19 mouse cellular contexts compared by ENCODE assay signal in the genomic region with DNA sequence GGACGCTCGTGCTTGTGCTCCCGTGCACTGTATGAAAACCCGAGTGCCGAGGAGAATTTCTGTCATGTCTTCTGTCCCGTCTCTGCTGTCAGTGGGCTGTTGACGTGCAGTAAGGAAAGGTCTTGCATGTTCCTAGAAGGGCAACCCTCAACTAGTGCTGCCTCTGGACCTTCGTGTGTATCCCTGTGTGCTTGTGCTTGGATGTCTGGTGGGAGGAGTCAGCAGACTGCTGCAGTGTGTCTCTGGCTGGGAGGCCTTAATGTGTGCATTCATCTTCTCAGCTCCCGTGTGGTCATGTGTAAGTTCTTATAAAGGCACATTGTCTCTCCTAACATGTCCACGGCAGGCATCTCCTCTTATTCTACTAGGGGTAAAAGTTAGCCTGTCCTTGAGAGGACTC. TPM values are rescaled to one million over a fixed set of nuclear protein-coding genes. Genes with fewer than 3 reads are reported as not detected.
A peak's percentile ranks its signal among the peaks of the same experiment; 100 is the strongest.
DNase-seq lines count a peak whose midpoint lies in the region; ATAC-seq lines count a peak whose summit lies in the region.
"Had no signal": no experiment of that assay in that cellular context is flagged by ENCODE, and none has a peak within 500 bp of the region (broad histone marks: within the 10 kb centered on the region; RNA-seq: fewer than 3 reads in every experiment).

No protein-coding gene starts in this region.

- no peak for ATAC-seq in heart, embryonic 12.5 days (ENCODE audit: insufficient number of reproducible peaks, low FRiP score)
- no peak for ATAC-seq in hindbrain, embryonic 13.5 days (ENCODE audit: low FRiP score)
- ATAC-seq in midbrain, embryonic 11.5 days (ENCODE audit: low FRiP score) = no peak
- no peak for ATAC-seq in midbrain, embryonic 14.5 days (ENCODE audit: low FRiP score, low TSS enrichment)
- ATAC-seq: forebrain, embryonic 14.5 days; lung, postnatal 0 days; midbrain, embryonic 16.5 days had no signal

- H3K36me3 ChIP-seq in heart, embryonic 12.5 days = no peaks in the 10 kb centered on the region
- H3K36me3 ChIP-seq in hindbrain, embryonic 13.5 days = no peaks in the 10 kb centered on the region
- no peaks in the 10 kb centered on the region for H3K36me3 ChIP-seq in hindbrain, embryonic 10.5 days
- no peaks in the 10 kb centered on the region for H3K36me3 ChIP-seq in midbrain, embryonic 11.5 days (ENCODE audit: control insufficient read depth, insufficient read depth, low read length)
- no peaks in the 10 kb centered on the region for H3K36me3 ChIP-seq in midbrain, embryonic 14.5 days (ENCODE audit: control insufficient read depth, insufficient read depth, low read length)
- H3K36me3 ChIP-seq: embryonic facial prominence, embryonic 13.5 days; limb, embryonic 15.5 days; liver, embryonic 15.5 days; neural tube, embryonic 15.5 days had no signal

- peak overlapping the region; percentile 9; the same call in 1 of the 2 replicates for H3K27ac ChIP-seq in heart, embryonic 12.5 days (ENCODE audit: poor library complexity, severe bottlenecking)
- H3K27ac ChIP-seq in hindbrain, embryonic 13.5 days = 0 out of 2 replicates have a peak overlapping the region, but pooled peaks have one; percentile 13
- no peak overlapping the region for H3K27ac ChIP-seq in hindbrain, embryonic 10.5 days
- no peak overlapping the region for H3K27ac ChIP-seq in midbrain, embryonic 11.5 days (ENCODE audit: low read depth, low read length)
- H3K27ac ChIP-seq in midbrain, embryonic 14.5 days (replicated peaks; ENCODE audit: low read depth, low read length) = no peak overlapping the region
- H3K27ac ChIP-seq: embryonic facial prominence, embryonic 13.5 days; kidney, postnatal 0 days; limb, embryonic 15.5 days; liver, embryonic 15.5 days; neural tube, embryonic 15.5 days had no signal

- H3K4me3 ChIP-seq in heart, embryonic 12.5 days = no peak overlapping the region
- H3K4me3 ChIP-seq in hindbrain, embryonic 13.5 days = no peak overlapping the region
- no peak overlapping the region for H3K4me3 ChIP-seq in hindbrain, embryonic 10.5 days
- no peak overlapping the region for H3K4me3 ChIP-seq in midbrain, embryonic 11.5 days (ENCODE audit: low read depth, low read length)
- no peak overlapping the region for H3K4me3 ChIP-seq in midbrain, embryonic 14.5 days (replicated peaks; ENCODE audit: low read depth, low read length)
- H3K4me3 ChIP-seq: embryonic facial prominence, embryonic 13.5 days; limb, embryonic 15.5 days; liver, embryonic 15.5 days; neural tube, embryonic 15.5 days had no signal

- H3K27me3 ChIP-seq in heart, embryonic 12.5 days (replicated peaks) = no peaks in the 10 kb centered on the region
- no peaks in the 10 kb centered on the region for H3K27me3 ChIP-seq in hindbrain, embryonic 13.5 days
- H3K27me3 ChIP-seq in hindbrain, embryonic 10.5 days (ENCODE audit: insufficient read depth, poor library complexity, severe bottlenecking) = no peaks in the 10 kb centered on the region
- no peaks in the 10 kb centered on the region for H3K27me3 ChIP-seq in midbrain, embryonic 11.5 days (ENCODE audit: control insufficient read depth, insufficient read depth, low read length)
- no peaks in the 10 kb centered on the region for H3K27me3 ChIP-seq in midbrain, embryonic 14.5 days (ENCODE audit: control insufficient read depth, insufficient read depth, low read length)
- H3K27me3 ChIP-seq: embryonic facial prominence, embryonic 13.5 days; limb, embryonic 15.5 days; liver, embryonic 15.5 days; neural tube, embryonic 15.5 days had no signal

- peak overlapping the region; percentile 18 for H3K4me2 ChIP-seq in heart, embryonic 12.5 days
- H3K4me2 ChIP-seq in hindbrain, embryonic 13.5 days = no peak overlapping the region
- H3K4me2 ChIP-seq in midbrain, embryonic 11.5 days = no peak overlapping the region
- H3K4me2 ChIP-seq in midbrain, embryonic 14.5 days (ENCODE audit: low read length) = no peak overlapping the region
- H3K4me2 ChIP-seq: embryonic facial prominence, embryonic 13.5 days; limb, embryonic 15.5 days; liver, embryonic 15.5 days; neural tube, embryonic 15.5 days had no signal

- WGBS in heart, embryonic 12.5 days = 58% methylated on average over 10 of the region's 10 CpGs
- 61% methylated on average over 10 of the region's 10 CpGs for WGBS in hindbrain, embryonic 13.5 days
- 78% methylated on average over 10 of the region's 10 CpGs for WGBS in hindbrain, embryonic 10.5 days
- 80% methylated on average over 10 of the region's 10 CpGs for WGBS in midbrain, embryonic 11.5 days
- WGBS in midbrain, embryonic 14.5 days = 76% methylated on average over 10 of the region's 10 CpGs

- H3K9ac ChIP-seq in heart, embryonic 12.5 days = 0 out of 2 replicates have a peak overlapping the region, but pooled peaks have one; percentile 23
- no peak overlapping the region for H3K9ac ChIP-seq in hindbrain, embryonic 13.5 days
- no peak overlapping the region for H3K9ac ChIP-seq in midbrain, embryonic 11.5 days (ENCODE audit: low read length)
- no peak overlapping the region for H3K9ac ChIP-seq in midbrain, embryonic 14.5 days (replicated peaks; ENCODE audit: low read length)
- H3K9ac ChIP-seq: embryonic facial prominence, embryonic 13.5 days; limb, embryonic 15.5 days; liver, embryonic 15.5 days; neural tube, embryonic 15.5 days had no signal

- H3K9me3 ChIP-seq in heart, embryonic 12.5 days (replicated peaks) = no peaks in the 10 kb centered on the region
- H3K9me3 ChIP-seq in hindbrain, embryonic 13.5 days = no peaks in the 10 kb centered on the region
- no peaks in the 10 kb centered on the region for H3K9me3 ChIP-seq in hindbrain, embryonic 10.5 days
- no peaks in the 10 kb centered on the region for H3K9me3 ChIP-seq in midbrain, embryonic 11.5 days (ENCODE audit: control insufficient read depth, low read length)
- H3K9me3 ChIP-seq in midbrain, embryonic 14.5 days (ENCODE audit: control insufficient read depth, low read length) = no peaks in the 10 kb centered on the region
- H3K9me3 ChIP-seq: embryonic facial prominence, embryonic 13.5 days; limb, embryonic 15.5 days; liver, embryonic 15.5 days; neural tube, embryonic 15.5 days had no signal

- DNase-seq in heart, adult 9 months (ENCODE audit: low spot score in 2 of 2) = no peak
- DNase-seq in hindbrain, embryonic 10.5 days (ENCODE audit: low spot score) = no peak
- DNase-seq in midbrain, embryonic 11.5 days (ENCODE audit: low spot score, missing footprints) = peak; percentile 77
- DNase-seq in midbrain, embryonic 14.5 days = no peak
- no peak for DNase-seq in cerebellum, adult 9-10 months
- DNase-seq: adrenal gland, adult 8-10 months; cerebellum, adult 9-11 months; gastrocnemius, postnatal 25 days; kidney, adult 18-20 months had no signal

- peaks cover 51% of the 10 kb centered on the region for H3K4me1 ChIP-seq in heart, embryonic 12.5 days (replicated peaks)
- H3K4me1 ChIP-seq in hindbrain, embryonic 13.5 days (replicated peaks) = peaks cover 21% of the 10 kb centered on the region
- peaks cover 6% of the 10 kb centered on the region; the same call in 1 of the 2 replicates for H3K4me1 ChIP-seq in hindbrain, embryonic 10.5 days (replicated peaks)
- peaks cover 7% of the 10 kb centered on the region; the same call in 1 of the 2 replicates for H3K4me1 ChIP-seq in midbrain, embryonic 11.5 days (ENCODE audit: control insufficient read depth, insufficient read depth, low read length)
- peaks cover 2% of the 10 kb centered on the region; the same call in 1 of the 2 replicates for H3K4me1 ChIP-seq in midbrain, embryonic 14.5 days (ENCODE audit: control insufficient read depth, insufficient read depth, low read length)
- H3K4me1 ChIP-seq: limb, embryonic 15.5 days; neural tube, embryonic 15.5 days had no signal

RNA-seq across cellular contexts. Expression of a gene that starts 32.7 kb away (rescaled TPM):
- polyA plus RNA-seq in heart, embryonic 12.5 days (2016; fragmentation: Nextera tagmentation; extraction: Ambion mirVana) = 19.8 and 22.7 TPM in 2 replicates
- polyA plus RNA-seq in hindbrain, embryonic 13.5 days (2015; fragmentation: Nextera tagmentation; extraction: Ambion mirVana) = 5.9 and 6.0 TPM in 2 replicates
- 6.8 and 7.6 TPM in 2 replicates for polyA plus RNA-seq in hindbrain, embryonic 10.5 days (2016; fragmentation: Nextera tagmentation; extraction: Ambion mirVana)
- polyA plus RNA-seq in midbrain, embryonic 11.5 days (2014; fragmentation: Nextera tagmentation; extraction: Ambion mirVana) = 7.0 and 7.7 TPM in 2 replicates
- 5.6 and 8.0 TPM in 2 replicates for polyA plus RNA-seq in midbrain, embryonic 14.5 days (2014; fragmentation: Nextera tagmentation; extraction: Ambion mirVana)

Comparison
In these comparisons a context has a peak if more than half of its experiments do, and no peak if none do; other contexts are left out.
1. H3K27ac ChIP-seq: peak in heart, embryonic 12.5 days (single experiment) and hindbrain, embryonic 13.5 days (single experiment); none in hindbrain, embryonic 10.5 days (single experiment), midbrain, embryonic 11.5 days (single experiment) and midbrain, embryonic 14.5 days (single experiment).